Mouse (Mus musculus): ENCODE measurements at regions not wholly inside any gene's neighbourhood (a gene's known extent, or its start where the extent isn't known, plus 50 kb on each side); places are given as distances from the start of the nearest gene placed in this dataset.

GRCm38 (mm10) chr15:24972020-24972419 is 441.5 kb downstream of the Basp1 start:
- TF ChIP-seq CTCF (IDR thresholded peaks at IDR 0.05; ENCODE audit: low read depth): no peak
- TF ChIP-seq EP300 (IDR thresholded peaks at IDR 0.05; ENCODE audit: low read depth): no peak
